Mouse (Mus musculus): Measurements from ENCODE around the gene Cryba4.

The Cryba4 gene

GRCm38 (mm10) chr5:112252400-112252799, at the start of gene Cryba4:
Gene Cryba4 (minus strand): TSS chr5:112252518.
- DNase-seq, result no peak

DNA sequence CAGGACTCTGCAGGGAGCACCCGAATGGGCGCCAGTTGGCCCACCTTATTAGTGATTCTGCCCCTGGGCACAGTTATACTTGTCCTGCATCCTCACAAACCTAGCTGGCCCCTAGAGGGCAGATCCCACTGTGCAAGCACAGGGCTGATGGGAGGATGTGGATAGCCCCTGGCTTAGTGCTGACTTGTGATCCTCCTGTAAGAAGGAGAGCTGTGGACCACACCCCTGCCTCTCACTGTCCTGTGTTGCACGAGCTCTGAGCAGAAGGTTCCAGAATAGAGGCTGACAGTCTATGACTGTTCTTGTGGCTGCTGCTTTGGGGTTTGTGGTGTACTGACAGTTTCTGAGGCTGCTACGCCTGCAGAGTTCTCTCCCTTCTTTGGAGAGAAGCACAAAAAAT, 49.4 kb upstream of the Cryba4 start:
- DNase-seq, result no peak

- no peak for DNase-seq
These were observed 48.5 kb upstream of the Cryba4 start for GRCm38 (mm10) chr5:112300721-112301308.

DNA sequence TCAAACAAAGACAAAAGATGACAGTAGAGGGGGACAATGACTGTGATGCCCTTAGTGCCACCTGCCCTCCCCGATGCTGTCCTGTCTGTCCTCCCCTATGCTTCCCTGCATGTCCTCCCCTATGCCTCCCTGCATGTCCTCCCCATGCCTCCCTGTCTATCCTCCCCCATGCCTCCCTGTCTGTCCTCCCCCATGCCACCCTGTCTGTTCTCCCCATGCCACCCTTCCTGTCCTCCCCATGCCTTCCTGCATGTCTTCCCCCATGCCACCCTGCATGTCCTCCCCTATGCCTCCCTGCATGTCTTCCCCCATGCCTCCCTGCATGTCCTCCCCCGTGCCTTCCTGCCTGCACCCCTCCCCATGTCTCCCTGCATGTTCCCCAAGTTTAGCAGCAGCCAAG, 47.8 kb upstream of the Cryba4 start:
- DNase-seq, result no peak

GRCm38 (mm10) chr5:112299399-112299798, 47.1 kb upstream of the Cryba4 start:
- DNase-seq, result no peak

GRCm38 (mm10) chr5:112298226-112298988, 46.1 kb upstream of the Cryba4 start:
- DNase-seq, result no peak

GRCm38 (mm10) chr5:112297257-112297656, 44.9 kb upstream of the Cryba4 start:
- no peak for DNase-seq

DNA sequence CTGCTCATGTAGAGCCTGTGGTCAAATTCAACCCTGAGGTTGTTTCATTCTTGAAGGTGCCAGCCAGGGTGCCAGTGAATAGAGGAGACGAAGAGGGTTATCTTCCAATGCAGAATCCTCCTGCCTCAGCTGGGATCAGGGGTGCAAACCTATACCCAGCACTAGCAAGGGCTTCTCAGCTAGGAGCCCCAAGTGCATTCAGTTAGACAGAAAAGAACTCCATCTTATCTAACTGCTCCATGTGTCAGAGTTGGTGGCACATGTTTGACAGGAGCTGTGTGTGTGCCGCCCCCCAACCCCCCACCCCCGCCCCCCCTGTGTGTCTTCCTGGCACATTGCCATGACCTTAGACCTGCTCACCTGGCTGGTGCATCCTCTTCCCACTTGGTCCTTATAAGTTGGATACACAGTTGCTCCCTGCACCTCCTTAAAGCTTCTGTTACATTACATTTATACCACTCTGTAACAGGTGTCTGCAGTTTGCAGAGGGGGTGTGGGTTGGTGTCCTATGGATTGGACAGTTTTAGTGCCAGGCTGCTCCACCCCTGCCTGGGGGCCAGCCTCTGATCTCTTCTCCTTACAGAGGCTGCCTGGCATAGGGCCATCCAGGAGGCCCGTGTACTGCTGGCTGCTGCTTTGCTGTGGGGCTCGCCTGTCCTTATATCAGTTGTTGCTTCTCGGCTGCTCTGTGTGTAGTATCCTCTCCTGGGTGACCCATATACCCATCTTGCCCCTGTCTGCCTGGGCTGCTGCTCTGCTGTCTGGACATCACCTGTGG, 44.3 kb upstream of the Cryba4 start:
- DNase-seq, result no peak

DNA sequence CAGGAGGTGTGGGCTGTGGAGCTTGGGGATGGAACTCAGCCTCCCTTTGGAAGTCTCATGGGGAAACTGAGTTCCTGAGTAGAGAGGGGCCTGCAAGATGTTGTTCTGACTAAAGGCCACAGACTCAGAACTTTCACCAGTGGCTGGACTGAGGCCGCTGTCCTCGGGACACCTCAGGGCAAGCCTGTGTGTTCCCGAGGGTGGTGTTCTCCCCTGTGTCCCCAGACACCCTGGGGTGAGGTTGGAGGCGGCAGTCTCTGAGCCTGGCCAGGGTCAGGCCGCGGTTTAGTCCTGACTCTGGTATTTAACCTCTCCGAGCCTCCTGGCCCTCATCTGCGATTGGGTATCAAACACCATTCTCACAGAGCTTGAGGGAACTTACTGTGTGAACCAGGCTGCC, 43.2 kb upstream of the Cryba4 start:
- no peak for DNase-seq

- DNase-seq, result no peak
These were observed 42.8 kb upstream of the Cryba4 start for GRCm38 (mm10) chr5:112295162-112295561.

- no peak for DNase-seq
These were observed 42.4 kb upstream of the Cryba4 start for GRCm38 (mm10) chr5:112294696-112295095.

DNA sequence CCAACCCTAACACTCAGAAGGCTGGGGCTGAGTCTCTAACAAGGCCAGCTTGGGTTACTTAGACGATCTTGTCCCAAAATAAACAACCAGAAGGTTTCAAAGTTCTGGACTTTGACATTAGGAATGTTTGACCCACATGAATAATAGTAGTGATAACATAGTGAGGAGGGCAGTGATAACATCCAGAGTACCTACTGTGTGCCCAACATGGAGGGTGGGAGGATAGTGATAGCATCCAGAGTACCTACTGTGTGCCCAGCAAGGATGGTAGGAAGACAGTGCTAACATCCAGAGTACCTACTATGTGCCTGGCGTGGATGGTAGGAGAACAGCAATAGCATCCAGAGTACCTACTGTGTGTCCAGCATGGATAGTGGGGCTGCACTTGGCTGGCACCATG, 41.5 kb upstream of the Cryba4 start:
- DNase-seq, result no peak

- DNase-seq, result no peak
These were observed 40.1 kb upstream of the Cryba4 start for GRCm38 (mm10) chr5:112292343-112292980.

- DNase-seq, result peak in 1 of 2 experiments; percentile 44
These were observed 39.5 kb upstream of the Cryba4 start for GRCm38 (mm10) chr5:112291866-112292265.

- no peak for DNase-seq
These were observed 38.2 kb upstream of the Cryba4 start for GRCm38 (mm10) chr5:112290536-112290880.

GRCm38 (mm10) chr5:112289819-112290535, 37.7 kb upstream of the Cryba4 start:
- DNase-seq, result peak; percentile 69 to 77

DNA sequence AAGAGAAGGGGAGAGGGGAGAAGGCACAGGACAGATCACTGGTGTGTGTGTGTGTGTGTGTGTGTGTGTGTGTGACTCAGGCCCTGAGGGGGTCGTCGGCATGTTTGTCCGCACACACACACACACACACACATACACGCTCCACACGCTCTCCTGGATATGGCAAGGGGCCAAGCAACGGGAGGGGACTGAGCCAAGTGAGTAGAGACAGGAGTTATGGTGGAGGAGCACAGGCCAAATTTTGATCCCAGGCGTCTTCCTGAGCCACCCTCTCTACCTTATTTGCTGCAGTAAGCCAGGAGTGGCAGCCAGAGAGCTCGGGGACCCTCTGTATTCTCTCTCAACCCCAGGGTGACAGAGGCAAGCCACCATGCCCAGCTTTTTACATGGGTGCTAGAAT, 36.9 kb upstream of the Cryba4 start:
- DNase-seq, result peak; percentile 74 to 86

DNA sequence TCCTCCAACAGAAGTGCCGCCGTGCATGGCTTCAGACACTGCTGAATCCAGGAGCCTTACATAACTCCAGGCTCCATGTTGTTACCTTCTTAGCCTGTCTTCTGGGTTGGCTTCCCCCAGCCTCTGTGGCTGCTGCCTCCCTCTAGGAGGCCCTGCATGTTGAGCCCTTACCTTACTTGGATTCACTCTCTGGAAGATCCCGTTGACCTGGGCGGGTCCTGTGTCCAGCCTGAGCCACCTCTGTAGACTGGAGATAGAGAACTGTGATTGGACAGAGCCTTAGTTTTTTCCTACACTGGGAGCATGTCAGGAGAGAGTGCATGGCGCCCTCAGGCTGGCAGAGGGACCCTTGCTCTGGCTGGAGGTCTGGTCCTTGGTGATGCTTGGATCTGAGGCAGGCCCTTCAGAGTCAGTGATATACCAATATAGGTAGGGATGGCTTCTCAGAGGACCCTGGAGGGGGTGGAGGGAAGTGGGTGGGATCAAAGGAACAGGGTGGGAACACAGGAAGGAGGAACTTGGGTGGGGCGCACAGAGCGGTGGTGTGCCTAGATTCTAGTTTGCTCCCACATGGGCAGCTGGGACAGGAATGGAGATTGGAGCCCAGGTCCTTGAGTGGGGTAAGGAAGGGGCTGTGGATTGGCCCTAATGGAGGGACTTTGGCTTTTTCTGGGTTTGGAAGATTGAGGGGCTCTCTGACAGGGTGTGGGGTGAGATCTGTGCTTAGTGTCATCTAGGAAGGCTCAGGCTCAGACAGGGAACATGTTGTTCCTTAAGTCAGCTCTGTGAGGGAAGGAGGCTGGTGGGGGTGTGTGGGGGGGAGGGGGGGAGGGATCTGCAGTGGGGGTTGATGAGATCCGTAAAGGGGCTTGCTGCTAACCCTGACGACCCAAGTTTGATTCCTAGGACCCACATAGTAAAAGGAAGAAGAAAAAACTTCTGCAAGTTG, 36.1 kb upstream of the Cryba4 start:
- DNase-seq, result no peak

DNA sequence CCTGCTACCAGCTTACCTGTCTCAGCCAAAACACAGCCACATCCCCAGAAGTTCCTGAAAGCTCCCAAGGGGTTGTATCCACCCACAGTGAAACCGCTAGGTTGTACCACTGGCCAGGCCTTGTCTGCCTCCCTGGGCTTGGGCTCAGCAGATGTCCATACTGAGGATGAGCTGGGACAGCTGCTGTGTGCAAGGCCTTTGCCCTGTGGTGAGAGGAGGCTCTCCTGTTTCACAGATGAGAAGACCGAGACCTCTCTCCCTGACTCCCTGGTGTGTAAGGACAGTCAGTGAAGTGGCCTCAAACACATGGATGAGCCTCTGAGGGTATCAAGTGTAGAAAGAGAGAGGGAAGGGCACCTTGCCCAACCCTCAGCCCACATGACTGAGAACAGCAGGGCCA, 35.3 kb upstream of the Cryba4 start:
- DNase-seq, result no peak

- DNase-seq, result no peak
These were observed 34.8 kb upstream of the Cryba4 start for GRCm38 (mm10) chr5:112286984-112287641.

DNA sequence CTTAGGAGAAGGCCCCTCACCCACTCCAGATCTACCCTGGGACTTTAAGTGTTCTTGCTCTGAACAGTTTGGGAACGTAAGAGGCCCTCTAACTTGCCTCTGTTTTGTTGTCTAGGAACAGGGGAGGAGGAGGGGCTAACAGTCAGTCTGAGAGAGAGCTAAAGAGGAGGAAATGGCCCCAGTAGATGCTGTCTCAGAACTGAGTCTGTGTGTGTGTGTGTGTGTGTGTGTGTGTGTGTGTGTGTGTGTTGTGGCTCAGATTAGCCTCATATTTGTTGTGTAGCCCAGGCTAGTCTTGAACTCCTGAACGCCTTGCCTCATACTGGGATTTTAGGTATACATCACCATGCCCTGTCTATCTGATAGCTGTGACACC, 34.3 kb upstream of the Cryba4 start:
- DNase-seq, result no peak
